Mouse (Mus musculus) ES-Bruce4 (cell line): ENCODE results near the gene Dlgap1.

Experiments used
- CTCF ChIP-seq: IDR thresholded peaks from one replicate; pipeline ENCODE4 v1.8.1; 2011; ENCODE audit warnings: low read depth, low read length
- EP300 ChIP-seq: IDR thresholded peaks from 2 replicates; pipeline ENCODE4 v1.6.1; 2011; ENCODE audit warnings: low read depth, low read length; ENCODE audit not compliant: insufficient read depth

GRCm38 (mm10) chr17:70787366-70787765, 818.5 kb downstream of the Dlgap1 start:
- TF ChIP-seq CTCF (no peak), EP300 (no peak)
